Mouse (Mus musculus): Measurements from ENCODE around the gene Nectin4. TPM values are rescaled to one million over a fixed set of nuclear protein-coding genes. Genes with fewer than 3 reads are reported as not detected.
A peak's percentile ranks its signal among the peaks of the same experiment; 100 is the strongest.

Gene Nectin4
- polyA plus RNA-seq, 1 experiment from 2014 or later: 3.7 TPM

- H3K27ac ChIP-seq: no peak overlapping the region
- 90% methylated on average over 4 of the region's 4 CpGs for WGBS
- DNase-seq (ENCODE audit: low spot score) (no peak), ATAC-seq (replicated peaks; ENCODE audit: low FRiP score, low read depth) (no peak)
- no peak overlapping the region for H3K4me2 ChIP-seq (ENCODE audit: low read length)
- H3K9ac ChIP-seq (ENCODE audit: low read depth, low read length): no peak overlapping the region
- H3K9me3 ChIP-seq (replicated peaks; ENCODE audit: low read length): no peaks in the 10 kb centered on the region
- no peaks in the 10 kb centered on the region for H3K36me3 ChIP-seq (ENCODE audit: insufficient read depth, low read length)
- H3K4me3 ChIP-seq (replicated peaks; ENCODE audit: low read depth, low read length): no peak overlapping the region
- TF ChIP-seq CTCF (IDR thresholded peaks at IDR 0.05; ENCODE audit: low read depth): no peak
- H3K27me3 ChIP-seq (ENCODE audit: insufficient read depth, low read length): no peaks in the 10 kb centered on the region
- no peaks in the 10 kb centered on the region for H3K4me1 ChIP-seq (replicated peaks; ENCODE audit: insufficient read depth, low read length)
Observed at GRCm38 (mm10) chr1:171390101-171390500, 20.2 kb downstream of the Nectin4 start.

GRCm38 (mm10) chr1:171401821-171402220, 31.9 kb downstream of the Nectin4 start:
- TF ChIP-seq CTCF (IDR thresholded peaks at IDR 0.05; ENCODE audit: low read depth): no peak
- WGBS: 83% methylated on average over 4 of the region's 4 CpGs
- DNase-seq (ENCODE audit: low spot score): no peak
- no peak for ATAC-seq (replicated peaks; ENCODE audit: low FRiP score, low read depth)
- Histone ChIP-seq H3K27ac (no peak overlapping the region), H3K9me3 (replicated peaks; ENCODE audit: low read length) (no peaks in the 10 kb centered on the region), H3K4me3 (replicated peaks; ENCODE audit: low read depth, low read length) (no peak overlapping the region), H3K4me2 (ENCODE audit: low read length) (no peak overlapping the region), H3K27me3 (ENCODE audit: insufficient read depth, low read length) (no peaks in the 10 kb centered on the region), H3K36me3 (ENCODE audit: insufficient read depth, low read length) (no peaks in the 10 kb centered on the region), H3K4me1 (replicated peaks; ENCODE audit: insufficient read depth, low read length) (no peaks in the 10 kb centered on the region), H3K9ac (ENCODE audit: low read depth, low read length) (no peak overlapping the region)

- WGBS: 72% methylated on average over 9 of the region's 9 CpGs
- ATAC-seq (replicated peaks; ENCODE audit: low FRiP score, low read depth) (no peak), DNase-seq (ENCODE audit: low spot score) (no peak)
- Histone ChIP-seq H3K4me1 (replicated peaks; ENCODE audit: insufficient read depth, low read length) (no peaks in the 10 kb centered on the region), H3K4me3 (replicated peaks; ENCODE audit: low read depth, low read length) (no peak overlapping the region), H3K4me2 (ENCODE audit: low read length) (no peak overlapping the region), H3K9ac (ENCODE audit: low read depth, low read length) (no peak overlapping the region), H3K36me3 (ENCODE audit: insufficient read depth, low read length) (no peaks in the 10 kb centered on the region), H3K27me3 (ENCODE audit: insufficient read depth, low read length) (no peaks in the 10 kb centered on the region), H3K9me3 (replicated peaks; ENCODE audit: low read length) (no peaks in the 10 kb centered on the region), H3K27ac (no peak overlapping the region)
- TF ChIP-seq CTCF (IDR thresholded peaks at IDR 0.05; ENCODE audit: low read depth): no peak
Observed at GRCm38 (mm10) chr1:171402991-171403390, 33.1 kb downstream of the Nectin4 start.

- 74% methylated on average over 5 of the region's 5 CpGs for WGBS
- Histone ChIP-seq H3K4me1 (replicated peaks; ENCODE audit: insufficient read depth, low read length) (no peaks in the 10 kb centered on the region), H3K4me2 (ENCODE audit: low read length) (no peak overlapping the region), H3K4me3 (replicated peaks; ENCODE audit: low read depth, low read length) (no peak overlapping the region), H3K9ac (ENCODE audit: low read depth, low read length) (no peak overlapping the region), H3K27me3 (ENCODE audit: insufficient read depth, low read length) (no peaks in the 10 kb centered on the region), H3K27ac (no peak overlapping the region), H3K36me3 (ENCODE audit: insufficient read depth, low read length) (no peaks in the 10 kb centered on the region), H3K9me3 (replicated peaks; ENCODE audit: low read length) (no peaks in the 10 kb centered on the region)
- DNase-seq (ENCODE audit: low spot score): no peak
- ATAC-seq (replicated peaks; ENCODE audit: low FRiP score, low read depth): no peak
- no peak for TF ChIP-seq CTCF (IDR thresholded peaks at IDR 0.05; ENCODE audit: low read depth)
Observed at GRCm38 (mm10) chr1:171407263-171407662, 37.4 kb downstream of the Nectin4 start.

- Histone ChIP-seq H3K4me3 (replicated peaks; ENCODE audit: low read depth, low read length) (no peak overlapping the region), H3K36me3 (ENCODE audit: insufficient read depth, low read length) (no peaks in the 10 kb centered on the region), H3K4me1 (replicated peaks; ENCODE audit: insufficient read depth, low read length) (no peaks in the 10 kb centered on the region), H3K4me2 (ENCODE audit: low read length) (no peak overlapping the region), H3K9ac (ENCODE audit: low read depth, low read length) (no peak overlapping the region), H3K9me3 (replicated peaks; ENCODE audit: low read length) (no peaks in the 10 kb centered on the region), H3K27me3 (ENCODE audit: insufficient read depth, low read length) (no peaks in the 10 kb centered on the region), H3K27ac (no peak overlapping the region)
- ATAC-seq (replicated peaks; ENCODE audit: low FRiP score, low read depth): no peak
- DNase-seq (ENCODE audit: low spot score): no peak
- 86% methylated on average over 1 of the region's 1 CpGs for WGBS
- no peak for TF ChIP-seq CTCF (IDR thresholded peaks at IDR 0.05; ENCODE audit: low read depth)
Observed at GRCm38 (mm10) chr1:171410231-171410630, 40.3 kb downstream of the Nectin4 start.

GRCm38 (mm10) chr1:171410947-171411484, 41.1 kb downstream of the Nectin4 start, which contains the start of gene Usf1:
TSS of gene Usf1 (plus strand) at chr1:171411313.
- Histone ChIP-seq H3K27ac (peak within 1 kb of the TSS; percentile 90), H3K9me3 (replicated peaks; ENCODE audit: low read length) (no peaks in the 10 kb centered on the region), H3K4me1 (replicated peaks; ENCODE audit: insufficient read depth, low read length) (no peaks in the 10 kb centered on the region), H3K9ac (ENCODE audit: low read depth, low read length) (peak within 1 kb of the TSS; percentile 97), H3K4me2 (ENCODE audit: low read length) (peak within 1 kb of the TSS; percentile 77), H3K36me3 (ENCODE audit: insufficient read depth, low read length) (peaks cover 7% of the 10 kb centered on the region), H3K4me3 (replicated peaks; ENCODE audit: low read depth, low read length) (peak within 1 kb of the TSS; percentile 88), H3K27me3 (ENCODE audit: insufficient read depth, low read length) (no peaks in the 10 kb centered on the region)
- peak; percentile 17; the same call in 1 of the 2 replicates for TF ChIP-seq CTCF (IDR thresholded peaks at IDR 0.05; ENCODE audit: low read depth)
- under 1% methylated on average over 36 of the region's 36 CpGs for WGBS
- ATAC-seq (replicated peaks; ENCODE audit: low FRiP score, low read depth) (peak; percentile 96), DNase-seq (ENCODE audit: low spot score) (peak; percentile 98)

GRCm38 (mm10) chr1:171411492-171411941, 41.6 kb downstream of the Nectin4 start:
- ATAC-seq (replicated peaks; ENCODE audit: low FRiP score, low read depth) (peak; percentile 75), DNase-seq (ENCODE audit: low spot score) (no peak)
- no peak for TF ChIP-seq CTCF (IDR thresholded peaks at IDR 0.05; ENCODE audit: low read depth)
- H3K9ac ChIP-seq (ENCODE audit: low read depth, low read length): peak overlapping the region; percentile 97
- H3K36me3 ChIP-seq (ENCODE audit: insufficient read depth, low read length): peaks cover 12% of the 10 kb centered on the region
- H3K27ac ChIP-seq: peak overlapping the region; percentile 90
- H3K4me1 ChIP-seq (replicated peaks; ENCODE audit: insufficient read depth, low read length): no peaks in the 10 kb centered on the region
- H3K27me3 ChIP-seq (ENCODE audit: insufficient read depth, low read length): no peaks in the 10 kb centered on the region
- no peaks in the 10 kb centered on the region for H3K9me3 ChIP-seq (replicated peaks; ENCODE audit: low read length)
- H3K4me2 ChIP-seq (ENCODE audit: low read length): peak overlapping the region; percentile 77
- 2% methylated on average over 36 of the region's 39 CpGs for WGBS
- H3K4me3 ChIP-seq (replicated peaks; ENCODE audit: low read depth, low read length): peak overlapping the region; percentile 88

All from kidney, postnatal 0 days (tissue).